In genomic region chr9:35115804-35116203, GRCm38 (mm10) we compare ENCODE assay signal across 8 mouse cellular contexts. TPM values are rescaled to one million over a fixed set of nuclear protein-coding genes. Genes with fewer than 3 reads are reported as not detected.
A peak's percentile ranks its signal among the peaks of the same experiment; 100 is the strongest.
DNase-seq lines count a peak whose midpoint lies in the region; ATAC-seq and TF ChIP-seq lines count a peak whose summit lies in the region.

No protein-coding gene starts in this region.

- TF ChIP-seq EP300 in liver, postnatal 0 days (IDR thresholded peaks at IDR 0.05; ENCODE audit: low read depth), result no peak

- H3K4me2 ChIP-seq in forebrain, embryonic 14.5 days (ENCODE audit: low read length), result peak overlapping the region; percentile 79
- peak overlapping the region; percentile 97 for H3K4me2 ChIP-seq in liver, postnatal 0 days (ENCODE audit: low read depth, low read length)

- no peak for TF ChIP-seq CTCF in C2C12 (IDR thresholded peaks at IDR 0.05; ENCODE audit: control insufficient read depth, insufficient read depth, insufficient read length)
- no peak for TF ChIP-seq CTCF in liver, postnatal 0 days (IDR thresholded peaks at IDR 0.05; ENCODE audit: low read depth)

- no peaks in the 10 kb centered on the region for H3K27me3 ChIP-seq in heart, embryonic 10.5 days (ENCODE audit: insufficient read depth, poor library complexity, severe bottlenecking)
- no peaks in the 10 kb centered on the region for H3K27me3 ChIP-seq in C2C12 (ENCODE audit: control insufficient read depth, insufficient read depth, insufficient read length)
- H3K27me3 ChIP-seq in forebrain, embryonic 14.5 days (replicated peaks; ENCODE audit: control insufficient read depth, insufficient read depth, low read length), result no peaks in the 10 kb centered on the region
- no peaks in the 10 kb centered on the region for H3K27me3 ChIP-seq in liver, postnatal 0 days (ENCODE audit: insufficient read depth, low read length)

- H3K36me3 ChIP-seq in heart, embryonic 10.5 days, result peaks cover 3% of the 10 kb centered on the region; the same call in 1 of the 2 replicates
- peaks cover 21% of the 10 kb centered on the region for H3K36me3 ChIP-seq in C2C12 (ENCODE audit: control insufficient read depth, insufficient read depth)
- no peaks in the 10 kb centered on the region for H3K36me3 ChIP-seq in forebrain, embryonic 14.5 days (ENCODE audit: control insufficient read depth, insufficient read depth, low read length)
- H3K36me3 ChIP-seq in liver, postnatal 0 days (replicated peaks; ENCODE audit: insufficient read depth, low read length), result peaks cover 23% of the 10 kb centered on the region

- peaks cover 64% of the 10 kb centered on the region for H3K79me2 ChIP-seq in C2C12 (ENCODE audit: control insufficient read depth, insufficient read depth)

- H3K79me3 ChIP-seq in C2C12 (ENCODE audit: low read depth), result peaks cover 43% of the 10 kb centered on the region

- intact Hi-C loops in heart, postnatal 25 days (cut with DNase I), result loop anchor here (2.0 to 5.0 kb wide), 2 partner anchors 46 to 77 kb away; no protein-coding TSS in a partner anchor

- 45% methylated on average over 4 of the region's 4 CpGs for WGBS in heart, embryonic 10.5 days
- 51% methylated on average over 4 of the region's 4 CpGs for WGBS in forebrain, embryonic 14.5 days
- WGBS in liver, postnatal 0 days (ENCODE audit: insufficient replicate concordance), result 12% methylated on average over 4 of the region's 4 CpGs

- peak overlapping the region; percentile 59 for H3ac ChIP-seq in C2C12 (ENCODE audit: control insufficient read depth, insufficient read length, low read depth)

- H3K9ac ChIP-seq in forebrain, embryonic 14.5 days (ENCODE audit: low read length), result peak overlapping the region; percentile 79
- H3K9ac ChIP-seq in liver, postnatal 0 days (replicated peaks), result peak overlapping the region; percentile 93

- H3K4me3 ChIP-seq in heart, embryonic 10.5 days, result peak overlapping the region; percentile 82
- peak overlapping the region; percentile 53 for H3K4me3 ChIP-seq in C2C12 (ENCODE audit: insufficient read depth, poor library complexity, severe bottlenecking)
- peak overlapping the region; percentile 65 for H3K4me3 ChIP-seq in forebrain, embryonic 14.5 days (ENCODE audit: low read depth, low read length)
- peak overlapping the region; percentile 93 for H3K4me3 ChIP-seq in liver, postnatal 0 days (ENCODE audit: low read depth, low read length)

- peaks cover 44% of the 10 kb centered on the region for H3K4me1 ChIP-seq in heart, embryonic 10.5 days
- H3K4me1 ChIP-seq in forebrain, embryonic 14.5 days (ENCODE audit: control insufficient read depth, insufficient read depth, low read length), result peaks cover 15% of the 10 kb centered on the region
- peaks cover 65% of the 10 kb centered on the region for H3K4me1 ChIP-seq in liver, postnatal 0 days (ENCODE audit: insufficient read depth)

- no peaks in the 10 kb centered on the region for H3K9me3 ChIP-seq in heart, embryonic 10.5 days
- H3K9me3 ChIP-seq in forebrain, embryonic 14.5 days (replicated peaks; ENCODE audit: control insufficient read depth, low read length), result no peaks in the 10 kb centered on the region
- no peaks in the 10 kb centered on the region for H3K9me3 ChIP-seq in liver, postnatal 0 days (ENCODE audit: low read length)

- peak overlapping the region; percentile 93 for H3K27ac ChIP-seq in heart, embryonic 10.5 days
- no peak overlapping the region for H3K27ac ChIP-seq in forebrain, embryonic 14.5 days (ENCODE audit: low read depth, low read length)
- peak overlapping the region; percentile 98 for H3K27ac ChIP-seq in liver, postnatal 0 days (ENCODE audit: low read depth)

- no peak for DNase-seq in heart, embryonic 10.5 days (ENCODE audit: low spot score)
- DNase-seq in heart, postnatal 25 days (ENCODE audit: low spot score), result no peak
- no peak for DNase-seq in forebrain, embryonic 14.5 days (ENCODE audit: low spot score)
- DNase-seq in liver, postnatal 0 days, result peak; percentile 30
- DNase-seq in embryo, embryonic 10.5 days (ENCODE audit: low spot score), result no peak
- DNase-seq in urinary bladder, postnatal 25 days (ENCODE audit: low spot score), result no peak
- DNase-seq in cerebellum, adult 9-11 months, result no peak

- ATAC-seq in forebrain, embryonic 14.5 days, result no peak
- no peak for ATAC-seq in liver, postnatal 0 days

TF ChIP-seq in C2C12, 6 proteins besides CTCF, POLR2A, EP300 and RAD21:
- TF ChIP-seq CEBPB (IDR thresholded peaks at IDR 0.05; ENCODE audit: low read depth) (no peak), MYOD1 (IDR thresholded peaks at IDR 0.05; ENCODE audit: control insufficient read depth, insufficient read length, low read depth) (no peak), FOSL1 (IDR thresholded peaks at IDR 0.05; ENCODE audit: insufficient read depth, low read length, poor library complexity, severe bottlenecking) (no peak), USF1 (IDR thresholded peaks at IDR 0.05; ENCODE audit: low read depth) (no peak), MYOG (IDR thresholded peaks at IDR 0.05; ENCODE audit: control insufficient read depth, extremely low read depth, insufficient read length) (no peak), MAX (IDR thresholded peaks at IDR 0.05) (no peak)

RNA-seq across cellular contexts. Expression of gene St3gal4, which starts 3.3 kb away (rescaled TPM):
- 16.0 and 18.4 TPM in 2 replicates for polyA plus RNA-seq in heart, embryonic 10.5 days (2016; fragmentation: Nextera tagmentation; extraction: Ambion mirVana)
- total RNA-seq in heart, postnatal 25 days (2021), result 10 to 100 TPM; 33.2 to 34.1 TPM
- 31.1 TPM for polyA plus RNA-seq in C2C12 (2012; fragmentation: generic; extraction: Trizol)
- polyA plus RNA-seq in forebrain, embryonic 14.5 days (2014; fragmentation: Nextera tagmentation; extraction: Ambion mirVana), result 10.1 and 12.3 TPM in 2 replicates
- 23.6 and 26.5 TPM in 2 replicates for polyA plus RNA-seq in liver, postnatal 0 days (2015; fragmentation: Nextera tagmentation; extraction: Ambion mirVana)
